Mouse (Mus musculus): ENCODE measurements around the gene Prrx2.
A peak's percentile ranks its signal among the peaks of the same experiment; 100 is the strongest.

Gene Prrx2

DNA sequence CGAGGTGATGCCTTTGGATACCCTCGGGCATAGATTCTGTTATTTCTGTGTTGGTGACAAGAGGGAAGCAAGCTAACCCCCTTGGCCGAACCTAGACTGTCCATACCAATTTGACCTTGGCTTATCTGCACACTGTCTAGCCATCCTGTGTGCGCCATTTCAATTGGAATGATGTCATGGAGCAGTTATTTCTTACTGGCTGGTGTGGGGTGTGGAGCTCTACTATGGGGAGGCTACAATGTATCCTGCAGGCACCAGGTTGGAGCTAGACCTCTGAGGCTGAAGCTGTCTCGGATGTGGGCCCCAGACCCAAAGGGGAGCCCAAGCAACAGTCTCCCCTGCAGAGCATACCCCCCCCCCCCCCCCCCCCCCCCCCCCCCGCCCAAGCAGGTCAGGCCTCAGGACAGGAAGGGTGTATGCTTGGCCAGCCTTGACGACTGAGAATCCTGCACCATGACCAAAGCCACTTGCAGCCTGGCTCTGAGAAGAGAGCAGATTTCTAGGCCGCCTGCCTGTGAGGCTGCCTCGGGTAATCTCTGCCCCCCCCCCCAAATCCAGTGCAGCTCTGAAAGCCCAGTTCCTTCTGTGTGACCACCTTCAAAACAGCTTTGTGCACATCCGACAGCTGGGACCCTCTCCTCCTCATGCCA, at the start of gene Prrx2:
Gene Prrx2 (plus strand): TSS at position 600 of the 650 bp plus-strand sequence.
- no peak for DNase-seq (ENCODE audit: low spot score in 2 of 2)

- no peak for DNase-seq (ENCODE audit: low spot score in 2 of 2)
Observed at GRCm38 (mm10) chr2:30787466-30787865, 47.3 kb upstream of the Prrx2 start.

DNA sequence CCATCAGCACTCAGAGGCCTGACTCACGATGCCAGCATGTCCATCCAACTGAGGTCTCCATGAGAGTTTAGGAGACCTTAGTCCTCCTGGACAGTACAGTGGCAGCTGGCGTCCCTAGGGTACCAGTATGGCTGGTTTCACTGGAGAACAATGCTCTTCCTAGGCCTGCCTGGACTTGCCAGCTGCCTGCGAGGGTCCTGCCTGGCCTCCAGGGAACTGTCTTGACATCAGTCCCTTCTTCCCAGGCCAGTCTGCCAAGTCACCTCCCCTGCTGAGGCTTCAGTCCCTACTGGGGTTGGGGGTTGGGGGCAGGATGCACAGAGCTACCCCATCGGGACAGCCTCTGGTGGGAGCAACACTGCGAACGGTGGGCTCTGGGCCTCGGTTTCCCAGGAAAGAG, 42.7 kb upstream of the Prrx2 start:
- DNase-seq (ENCODE audit: low spot score in 2 of 2), result no peak

GRCm38 (mm10) chr2:30794179-30795108, 40.3 kb upstream of the Prrx2 start:
- peak; percentile 83 to 90 for DNase-seq (ENCODE audit: low spot score in 2 of 2)

- DNase-seq (ENCODE audit: low spot score in 2 of 2), result no peak
Observed at GRCm38 (mm10) chr2:30795271-30795888, 39.4 kb upstream of the Prrx2 start.

GRCm38 (mm10) chr2:30795889-30796275, 38.9 kb upstream of the Prrx2 start:
- no peak for DNase-seq (ENCODE audit: low spot score in 2 of 2)

GRCm38 (mm10) chr2:30796382-30796781, 38.4 kb upstream of the Prrx2 start:
- DNase-seq (ENCODE audit: low spot score in 2 of 2), result peak in 1 of 2 experiments; percentile 36

DNA sequence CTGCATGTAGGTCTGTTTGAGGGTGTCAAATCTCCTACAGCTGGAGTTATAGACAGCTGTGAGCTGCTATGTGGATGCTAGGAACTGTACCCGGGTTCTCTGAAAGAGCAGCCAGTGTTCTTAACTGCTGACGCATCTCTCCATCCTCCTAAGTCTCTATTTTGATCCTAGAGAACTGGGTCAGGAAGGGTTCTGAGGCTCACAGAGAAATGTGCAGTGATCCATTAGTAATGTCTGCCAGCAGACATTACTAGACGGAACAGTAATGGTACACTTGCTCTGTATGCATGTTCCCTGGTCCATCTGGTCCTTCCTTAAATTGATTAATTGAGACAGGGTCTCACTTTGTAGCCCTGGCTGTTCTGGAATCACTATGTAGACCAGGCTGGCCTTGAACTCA, 35.3 kb upstream of the Prrx2 start:
- DNase-seq (ENCODE audit: low spot score in 2 of 2), result no peak

DNA sequence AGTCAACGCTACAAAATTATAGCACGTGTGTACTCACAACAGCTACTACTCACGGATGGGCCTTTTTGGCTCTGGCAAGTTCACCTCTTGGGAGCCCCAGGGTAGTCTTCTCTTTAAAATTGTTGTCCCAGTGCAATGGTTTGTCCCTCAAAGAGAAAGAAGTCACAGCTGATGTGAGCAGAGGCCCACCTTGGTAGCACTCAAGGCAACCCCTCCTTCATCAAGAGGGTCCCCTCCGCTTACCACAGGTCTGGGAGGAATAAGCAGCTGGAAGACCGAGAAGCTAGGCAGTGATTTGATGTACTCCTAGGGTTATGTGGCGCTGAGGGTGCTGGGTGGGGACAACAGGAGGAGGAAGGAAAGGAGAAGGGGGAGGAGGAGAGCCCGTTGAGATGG, 34.1 kb upstream of the Prrx2 start:
- no peak for DNase-seq (ENCODE audit: low spot score in 2 of 2)

DNA sequence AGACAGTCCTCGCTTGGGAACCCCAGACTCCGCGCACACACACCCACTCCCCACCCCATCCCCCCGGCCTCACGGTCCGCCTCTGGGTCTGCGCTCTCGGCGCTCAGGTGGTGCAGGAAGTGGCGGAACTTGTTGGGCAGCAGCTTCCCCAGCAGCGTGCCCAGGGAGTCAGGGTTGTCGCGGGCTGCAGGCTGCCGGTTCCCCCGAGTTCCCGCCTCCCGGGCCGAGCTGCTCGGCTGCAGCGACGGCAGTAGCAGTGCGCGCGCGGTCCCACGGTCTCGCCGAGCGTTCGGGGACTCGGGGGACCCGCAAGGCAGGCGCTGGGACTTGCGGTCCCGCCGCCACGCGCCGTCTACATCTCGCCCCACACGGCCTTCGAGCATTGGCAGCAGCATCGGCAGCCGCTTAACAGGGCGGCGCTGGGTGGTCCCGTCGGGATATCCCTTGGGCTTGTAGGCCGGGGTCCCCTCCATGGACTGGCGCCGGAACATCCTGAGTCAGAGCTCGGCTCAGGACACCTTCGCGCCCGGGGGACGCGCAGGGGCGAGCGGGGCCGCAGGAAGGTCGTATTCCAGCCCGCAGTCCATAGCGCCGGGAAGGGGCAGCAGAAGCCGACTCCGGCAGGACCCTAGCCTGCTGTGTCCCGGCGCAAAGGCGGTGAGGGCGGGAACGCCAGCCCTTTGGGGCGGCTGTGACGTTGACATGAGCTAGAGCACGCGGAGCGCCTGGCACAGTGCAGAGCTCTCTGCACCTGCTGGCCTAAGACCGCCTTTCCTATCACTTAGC, 33.5 kb upstream of the Prrx2 start:
- DNase-seq (ENCODE audit: low spot score in 2 of 2), result no peak

DNA sequence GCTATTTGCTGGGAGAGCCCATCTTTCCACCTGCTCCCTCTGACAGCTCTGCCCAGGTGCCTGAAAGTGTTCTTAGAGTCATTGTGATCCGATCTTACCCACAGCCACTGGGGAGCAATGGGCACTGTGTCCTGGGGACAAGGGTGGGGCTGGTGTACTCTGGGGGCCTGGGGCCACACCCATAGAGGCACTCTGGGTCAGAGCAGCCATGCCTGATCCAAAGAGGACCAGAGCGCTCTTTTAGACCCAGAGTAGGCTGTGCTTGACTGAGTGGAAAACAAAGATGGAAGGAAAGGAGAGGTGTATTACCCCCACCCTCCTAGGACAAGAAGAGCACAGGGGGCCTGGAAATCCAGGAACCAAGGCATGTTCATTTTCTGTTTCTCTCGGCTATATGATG, 31.2 kb upstream of the Prrx2 start, which contains the start of gene 1700001O22Rik:
Gene 1700001O22Rik (minus strand): TSS at position 58 of the 400 bp plus-strand sequence.
- no peak for DNase-seq (ENCODE audit: low spot score in 2 of 2)

DNA sequence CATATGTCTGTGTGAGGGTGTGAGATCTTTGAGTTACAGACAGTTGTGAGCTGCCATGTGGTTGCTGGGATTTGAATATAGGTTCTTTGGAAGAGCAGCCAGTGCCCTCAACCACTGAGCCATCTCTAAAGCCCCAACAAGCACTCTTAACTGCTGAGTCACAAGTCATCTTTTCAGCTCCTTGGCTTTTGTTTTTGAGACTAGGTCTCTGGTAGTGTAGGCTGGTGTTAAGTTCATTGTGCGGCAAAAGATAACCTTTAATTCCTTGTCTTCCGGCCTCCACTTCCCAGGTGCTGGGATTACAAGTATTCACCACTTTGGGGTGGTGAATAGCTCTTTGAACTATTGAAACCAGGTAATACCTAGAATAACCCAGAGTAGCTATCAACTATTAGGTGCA, 28.8 kb upstream of the Prrx2 start:
- DNase-seq (ENCODE audit: low spot score in 2 of 2), result no peak

DNA sequence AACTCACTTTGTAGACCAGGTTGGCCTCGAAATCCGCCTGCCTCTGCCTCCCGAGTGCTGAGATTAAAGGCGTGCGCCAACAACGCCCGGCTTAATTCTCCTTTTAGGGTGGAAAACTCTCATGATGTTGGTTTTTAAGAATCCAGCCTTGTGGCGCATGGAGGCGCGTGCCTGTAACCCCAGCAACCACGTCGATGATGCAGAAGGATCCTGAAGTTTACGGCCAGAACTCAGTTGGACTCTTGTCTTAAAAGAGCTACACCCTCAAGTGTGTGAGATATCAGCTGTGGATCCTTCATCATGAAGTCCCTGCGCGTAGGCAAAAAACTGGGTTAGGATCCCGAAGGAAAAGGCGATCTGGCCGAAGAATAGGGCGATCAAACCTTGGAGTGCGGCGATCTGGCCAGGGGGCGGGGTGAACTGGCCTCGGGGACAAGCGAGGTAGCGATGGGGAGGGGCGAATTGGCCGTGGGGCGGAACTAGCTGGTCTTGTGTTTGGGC, 27.6 kb upstream of the Prrx2 start:
- DNase-seq (ENCODE audit: low spot score in 2 of 2), result no peak

GRCm38 (mm10) chr2:30807648-30808295, 27.0 kb upstream of the Prrx2 start, which contains the start of gene Ntmt1:
TSS of gene Ntmt1 (plus strand) at chr2:30807826.
- DNase-seq (ENCODE audit: low spot score in 2 of 2), result peak; percentile 98

- no peak for DNase-seq (ENCODE audit: low spot score in 2 of 2)
Observed at GRCm38 (mm10) chr2:30808296-30808655, 26.5 kb upstream of the Prrx2 start.

DNA sequence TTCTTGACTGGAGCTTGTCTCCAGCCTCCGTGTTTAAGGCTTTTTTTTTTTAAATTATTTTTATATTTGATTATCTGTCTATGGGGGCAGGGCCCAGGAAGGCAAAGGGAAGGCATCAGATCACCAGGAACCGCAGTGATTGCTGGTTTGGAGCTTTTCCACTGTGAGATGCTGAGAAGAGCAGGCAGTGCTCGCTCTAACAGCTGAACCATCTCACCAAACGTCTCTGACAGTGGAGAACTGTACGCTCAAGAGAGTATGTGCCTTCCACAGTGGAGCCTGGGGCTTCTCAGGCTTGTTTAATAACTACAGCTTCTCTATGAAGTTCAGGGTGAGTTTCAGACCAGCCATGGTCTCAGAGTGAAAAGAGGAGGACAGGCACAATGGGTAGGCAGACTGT, 25.3 kb upstream of the Prrx2 start:
- no peak for DNase-seq (ENCODE audit: low spot score in 2 of 2)

DNA sequence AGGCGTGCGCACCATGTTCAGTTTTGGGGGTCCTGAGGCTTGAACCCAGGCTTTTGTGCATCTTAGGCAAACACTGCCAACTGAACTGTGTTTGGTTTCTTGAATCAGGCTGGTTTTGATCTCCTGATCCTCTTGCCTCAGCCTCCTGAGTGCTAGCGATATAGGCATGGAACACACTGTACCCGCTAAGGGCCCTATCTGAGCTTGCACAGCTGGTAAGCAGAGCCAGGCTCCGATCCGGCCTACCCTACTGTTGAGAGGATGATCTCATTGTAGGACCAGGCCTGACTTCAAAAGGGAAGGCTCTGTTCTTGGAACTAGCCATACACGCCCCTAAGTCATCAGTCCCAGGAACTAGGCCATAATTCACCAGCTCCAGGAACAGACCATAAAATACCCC, 24.2 kb upstream of the Prrx2 start:
- no peak for DNase-seq (ENCODE audit: low spot score in 2 of 2)

- DNase-seq (ENCODE audit: low spot score in 2 of 2), result no peak
Observed at GRCm38 (mm10) chr2:30816383-30816782, 18.4 kb upstream of the Prrx2 start.

GRCm38 (mm10) chr2:30819873-30820272, 14.9 kb upstream of the Prrx2 start:
- no peak for DNase-seq (ENCODE audit: low spot score in 2 of 2)

DNA sequence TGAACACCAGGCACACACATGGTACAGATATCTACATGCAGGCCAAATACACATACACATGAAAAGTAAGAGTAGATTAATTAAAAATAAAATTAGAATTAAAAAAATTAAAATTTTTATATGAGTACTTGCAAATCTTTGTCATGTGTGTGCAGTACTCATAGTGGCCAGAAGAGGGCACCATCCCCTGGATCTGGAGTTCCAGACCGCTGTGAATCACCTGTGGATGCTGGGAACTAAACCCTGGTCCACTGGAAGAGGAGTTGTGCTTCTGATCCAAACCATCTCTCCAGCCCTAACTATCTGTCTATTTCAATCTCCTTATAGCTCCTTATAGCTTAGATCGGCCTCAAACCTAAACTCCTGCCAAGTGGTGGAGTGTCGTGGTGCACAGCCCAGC, 13.7 kb upstream of the Prrx2 start:
- no peak for DNase-seq (ENCODE audit: low spot score in 2 of 2)

DNA sequence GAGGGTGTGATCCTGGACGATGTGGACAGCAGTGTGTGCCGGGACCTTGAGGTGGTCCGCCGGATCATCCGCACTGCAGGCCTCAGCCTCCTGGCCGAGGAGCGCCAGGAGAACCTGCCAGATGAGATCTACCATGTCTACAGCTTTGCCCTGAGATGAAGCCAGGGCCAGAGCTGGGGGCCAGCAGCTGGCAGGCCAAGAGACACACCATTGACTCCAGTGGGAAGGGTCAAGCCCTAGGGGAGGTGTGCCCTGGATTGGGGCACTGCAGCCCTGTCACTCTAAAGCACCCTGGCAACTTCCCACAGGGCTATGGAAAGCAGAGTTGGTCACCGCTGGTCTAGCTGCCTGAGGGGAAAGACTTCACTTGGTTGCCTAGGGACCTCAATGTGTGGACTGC, 12.3 kb upstream of the Prrx2 start:
- no peak for DNase-seq (ENCODE audit: low spot score in 2 of 2)
